Mouse (Mus musculus): ENCODE data around the gene Cdc42se2. TPM values are rescaled to one million over a fixed set of nuclear protein-coding genes. Genes with fewer than 3 reads are reported as not detected.

Cdc42se2 gene
- total and polyA plus RNA-seq, 2 experiments: 8.0 to 9.2 TPM

- no peaks in the 10 kb centered on the region for H3K4me1 ChIP-seq (ENCODE audit: control insufficient read depth, insufficient read depth, low read length)
- TF ChIP-seq CTCF (IDR thresholded peaks at IDR 0.05; ENCODE audit: low read depth, low read length) (no peak), POLR2A (IDR thresholded peaks at IDR 0.05; ENCODE audit: extremely low read depth, insufficient read depth, low read length) (no peak)
- DNase-seq (ENCODE audit: extremely low read depth, low read depth, low spot score): no peak
- H3K27me3 ChIP-seq (ENCODE audit: control insufficient read depth, insufficient read depth, low read length): no peaks in the 10 kb centered on the region
- WGBS: 85% methylated on average over 4 of the region's 4 CpGs
- no peaks in the 10 kb centered on the region for H3K36me3 ChIP-seq (ENCODE audit: control insufficient read depth, insufficient read depth, low read length)
- H3K4me3 ChIP-seq (ENCODE audit: insufficient read depth, low read depth, low read length): no peak overlapping the region
- H3K9ac ChIP-seq (ENCODE audit: low read depth, low read length): no peak overlapping the region
- no peaks in the 10 kb centered on the region for H3K79me2 ChIP-seq (ENCODE audit: control insufficient read depth, insufficient read depth, low read length)
- no peak overlapping the region for H3K27ac ChIP-seq (replicated peaks; ENCODE audit: insufficient read depth, low read depth, low read length)
Measured at GRCm38 (mm10) chr11:54825774-54826173, 38.3 kb upstream of the Cdc42se2 start.

- H3K9ac ChIP-seq (ENCODE audit: low read depth, low read length): no peak overlapping the region
- no peaks in the 10 kb centered on the region for H3K27me3 ChIP-seq (ENCODE audit: control insufficient read depth, insufficient read depth, low read length)
- H3K27ac ChIP-seq (replicated peaks; ENCODE audit: insufficient read depth, low read depth, low read length): no peak overlapping the region
- no peaks in the 10 kb centered on the region for H3K79me2 ChIP-seq (ENCODE audit: control insufficient read depth, insufficient read depth, low read length)
- H3K4me1 ChIP-seq (ENCODE audit: control insufficient read depth, insufficient read depth, low read length): no peaks in the 10 kb centered on the region
- DNase-seq (ENCODE audit: extremely low read depth, low read depth, low spot score): no peak
- 92% methylated on average over 4 of the region's 4 CpGs for WGBS
- no peak overlapping the region for H3K4me3 ChIP-seq (ENCODE audit: insufficient read depth, low read depth, low read length)
- TF ChIP-seq CTCF (IDR thresholded peaks at IDR 0.05; ENCODE audit: low read depth, low read length) (no peak), POLR2A (IDR thresholded peaks at IDR 0.05; ENCODE audit: extremely low read depth, insufficient read depth, low read length) (no peak)
- H3K36me3 ChIP-seq (ENCODE audit: control insufficient read depth, insufficient read depth, low read length): no peaks in the 10 kb centered on the region
Measured at GRCm38 (mm10) chr11:54823467-54823866, 36.0 kb upstream of the Cdc42se2 start.

GRCm38 (mm10) chr11:54819489-54819888 lies 32.0 kb upstream of the Cdc42se2 start:
- WGBS: 92% methylated on average over 7 of the region's 7 CpGs
- DNase-seq (ENCODE audit: extremely low read depth, low read depth, low spot score): no peak
- no peaks in the 10 kb centered on the region for H3K4me1 ChIP-seq (ENCODE audit: control insufficient read depth, insufficient read depth, low read length)

GRCm38 (mm10) chr11:54817449-54817848 lies 30.0 kb upstream of the Cdc42se2 start:
- TF ChIP-seq POLR2A (IDR thresholded peaks at IDR 0.05; ENCODE audit: extremely low read depth, insufficient read depth, low read length): no peak
- no peak for TF ChIP-seq CTCF (IDR thresholded peaks at IDR 0.05; ENCODE audit: low read depth, low read length)
- Histone ChIP-seq H3K9ac (ENCODE audit: low read depth, low read length) (no peak overlapping the region), H3K4me1 (ENCODE audit: control insufficient read depth, insufficient read depth, low read length) (peaks cover 2% of the 10 kb centered on the region), H3K36me3 (ENCODE audit: control insufficient read depth, insufficient read depth, low read length) (no peaks in the 10 kb centered on the region), H3K79me2 (ENCODE audit: control insufficient read depth, insufficient read depth, low read length) (no peaks in the 10 kb centered on the region), H3K27ac (replicated peaks; ENCODE audit: insufficient read depth, low read depth, low read length) (no peak overlapping the region), H3K27me3 (ENCODE audit: control insufficient read depth, insufficient read depth, low read length) (no peaks in the 10 kb centered on the region), H3K4me3 (ENCODE audit: insufficient read depth, low read depth, low read length) (no peak overlapping the region)
- WGBS: 86% methylated on average over 4 of the region's 4 CpGs
- DNase-seq (ENCODE audit: extremely low read depth, low read depth, low spot score): no peak

More at GRCm38 (mm10) chr11:54819489-54819888, 32.0 kb upstream of the Cdc42se2 start:
- Histone ChIP-seq H3K27me3 (ENCODE audit: control insufficient read depth, insufficient read depth, low read length) (no peaks in the 10 kb centered on the region), H3K27ac (replicated peaks; ENCODE audit: insufficient read depth, low read depth, low read length) (no peak overlapping the region), H3K79me2 (ENCODE audit: control insufficient read depth, insufficient read depth, low read length) (no peaks in the 10 kb centered on the region), H3K4me3 (ENCODE audit: insufficient read depth, low read depth, low read length) (no peak overlapping the region), H3K36me3 (ENCODE audit: control insufficient read depth, insufficient read depth, low read length) (no peaks in the 10 kb centered on the region), H3K9ac (ENCODE audit: low read depth, low read length) (no peak overlapping the region)
- TF ChIP-seq CTCF (IDR thresholded peaks at IDR 0.05; ENCODE audit: low read depth, low read length): no peak
- no peak for TF ChIP-seq POLR2A (IDR thresholded peaks at IDR 0.05; ENCODE audit: extremely low read depth, insufficient read depth, low read length)

- Histone ChIP-seq H3K27ac (replicated peaks; ENCODE audit: insufficient read depth, low read depth, low read length) (no peak overlapping the region), H3K4me1 (ENCODE audit: control insufficient read depth, insufficient read depth, low read length) (peaks cover 2% of the 10 kb centered on the region), H3K9ac (ENCODE audit: low read depth, low read length) (no peak overlapping the region), H3K36me3 (ENCODE audit: control insufficient read depth, insufficient read depth, low read length) (no peaks in the 10 kb centered on the region), H3K27me3 (ENCODE audit: control insufficient read depth, insufficient read depth, low read length) (no peaks in the 10 kb centered on the region), H3K4me3 (ENCODE audit: insufficient read depth, low read depth, low read length) (no peak overlapping the region), H3K79me2 (ENCODE audit: control insufficient read depth, insufficient read depth, low read length) (no peaks in the 10 kb centered on the region)
- TF ChIP-seq POLR2A (IDR thresholded peaks at IDR 0.05; ENCODE audit: extremely low read depth, insufficient read depth, low read length) (no peak), CTCF (IDR thresholded peaks at IDR 0.05; ENCODE audit: low read depth, low read length) (no peak)
- DNase-seq (ENCODE audit: extremely low read depth, low read depth, low spot score): no peak
Measured at GRCm38 (mm10) chr11:54815659-54816058, 28.2 kb upstream of the Cdc42se2 start.

- no peak for TF ChIP-seq POLR2A (IDR thresholded peaks at IDR 0.05; ENCODE audit: extremely low read depth, insufficient read depth, low read length)
- TF ChIP-seq CTCF (IDR thresholded peaks at IDR 0.05; ENCODE audit: low read depth, low read length): no peak
- no peaks in the 10 kb centered on the region for H3K36me3 ChIP-seq (ENCODE audit: control insufficient read depth, insufficient read depth, low read length)
- DNase-seq (ENCODE audit: extremely low read depth, low read depth, low spot score): no peak
- no peak overlapping the region for H3K27ac ChIP-seq (replicated peaks; ENCODE audit: insufficient read depth, low read depth, low read length)
- no peak overlapping the region for H3K9ac ChIP-seq (ENCODE audit: low read depth, low read length)
- H3K79me2 ChIP-seq (ENCODE audit: control insufficient read depth, insufficient read depth, low read length): no peaks in the 10 kb centered on the region
- no peaks in the 10 kb centered on the region for H3K27me3 ChIP-seq (ENCODE audit: control insufficient read depth, insufficient read depth, low read length)
- no peak overlapping the region for H3K4me3 ChIP-seq (ENCODE audit: insufficient read depth, low read depth, low read length)
- H3K4me1 ChIP-seq (ENCODE audit: control insufficient read depth, insufficient read depth, low read length): peaks cover 2% of the 10 kb centered on the region
- 73% methylated on average over 8 of the region's 8 CpGs for WGBS
Measured at GRCm38 (mm10) chr11:54812812-54813516, 25.5 kb upstream of the Cdc42se2 start.
